8 mouse cellular contexts compared by ENCODE assay signal in the genomic region with DNA sequence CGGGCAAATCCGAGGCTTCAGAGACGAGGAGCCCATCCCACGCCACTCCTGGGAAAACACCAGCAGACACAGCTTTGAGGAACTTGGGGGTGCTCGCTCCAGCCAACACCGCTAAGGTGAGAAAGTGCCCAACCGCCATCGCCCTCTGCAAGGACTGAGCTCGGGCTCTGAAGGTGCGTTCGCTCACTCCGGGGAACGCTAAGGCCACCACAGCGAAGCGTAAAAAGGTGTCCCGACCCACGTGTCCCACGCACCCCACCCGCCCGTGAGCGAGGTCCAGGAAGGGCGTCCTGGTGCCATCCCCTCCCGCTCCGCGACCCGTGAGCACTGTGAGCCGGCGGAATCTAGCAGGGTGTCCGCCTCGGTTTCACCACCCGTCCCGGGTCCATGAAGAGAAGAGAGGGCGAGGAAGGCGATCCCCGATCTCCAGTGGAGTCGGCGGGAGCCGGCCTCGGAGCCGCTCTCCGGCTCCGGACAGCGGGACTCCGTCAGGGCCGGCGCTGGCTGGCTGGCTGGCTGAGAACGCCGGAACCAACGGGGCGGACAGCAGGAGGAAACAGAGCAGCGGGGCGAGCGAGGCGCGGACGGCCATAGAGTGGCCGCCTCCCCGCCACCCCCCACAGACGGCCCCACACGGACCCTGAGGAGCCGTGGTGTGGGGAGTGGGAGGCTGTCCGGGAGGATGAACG. TPM values are rescaled to one million over a fixed set of nuclear protein-coding genes. Genes with fewer than 3 reads are reported as not detected.
DNase-seq lines count a peak whose midpoint lies in the region; ATAC-seq and TF ChIP-seq lines count a peak whose summit lies in the region.

No protein-coding gene starts in this region.

- peak overlapping the region; percentile 91 for H3K9ac ChIP-seq in heart, embryonic 14.5 days (ENCODE audit: low read length)

- H3K27ac ChIP-seq in cortical plate, adult 2 months (ENCODE audit: insufficient read depth, low read length), result peak overlapping the region; percentile 98
- peak overlapping the region; percentile 63 to 89 for H3K27ac ChIP-seq in heart, embryonic 14.5 days (replicated peaks in 1 of 2; ENCODE audit: control insufficient read depth in 1 of 2, insufficient read depth in 1 of 2, low read depth in 2 of 2, low read length in 2 of 2)

- no peaks in the 10 kb centered on the region for H3K4me1 ChIP-seq in cortical plate, adult 2 months (ENCODE audit: control insufficient read depth, insufficient read depth, low read length)
- peaks cover 0 to 14% of the 10 kb centered on the region in 2 experiments; a peak in 2 of 4 replicates for H3K4me1 ChIP-seq in heart, embryonic 14.5 days (ENCODE audit: control insufficient read depth in 2 of 2, insufficient read depth in 2 of 2, low read length in 2 of 2)

- DNase-seq in cerebellum, adult 11-12 months, result peak; percentile 65
- DNase-seq in cerebellum, adult 8-10 months, result no peak
- peak; percentile 46 for DNase-seq in 3T3-L1 (ENCODE audit: low read depth, low spot score)
- peak; percentile 57 for DNase-seq in kidney, postnatal 10 days
- peak; percentile 51 for DNase-seq in splenic B cell, adult 2 months (ENCODE audit: low read depth, low spot score)

- peak overlapping the region; percentile 99 for H3K4me3 ChIP-seq in cortical plate, adult 2 months (ENCODE audit: insufficient read depth, low read length)
- H3K4me3 ChIP-seq in heart, embryonic 14.5 days (ENCODE audit: control insufficient read depth in 1 of 2, insufficient read depth in 1 of 2, low read depth in 1 of 2, low read length in 2 of 2), result peak overlapping the region; percentile 68 to 88

- H3K27me3 ChIP-seq in heart, embryonic 14.5 days (ENCODE audit: control insufficient read depth, insufficient read depth, low read length), result no peaks in the 10 kb centered on the region
- no peaks in the 10 kb centered on the region for H3K27me3 ChIP-seq in splenic B cell, adult 2 months (ENCODE audit: control insufficient read depth, insufficient read depth, low read length, poor library complexity, severe bottlenecking)

- TF ChIP-seq CTCF in cortical plate, adult 2 months (IDR thresholded peaks at IDR 0.05; ENCODE audit: extremely low read depth, insufficient read depth, low read length), result no peak

- H3K9me3 ChIP-seq in heart, embryonic 14.5 days (ENCODE audit: control insufficient read depth, low read length), result no peaks in the 10 kb centered on the region

- no peak for TF ChIP-seq POLR2A in cortical plate, adult 2 months (IDR thresholded peaks at IDR 0.05; ENCODE audit: extremely low read depth, insufficient read depth, low read length)

- 0% methylated on average over 59 of the region's 63 CpGs for WGBS in heart, embryonic 14.5 days

- peaks cover 8% of the 10 kb centered on the region; the same call in 1 of the 2 replicates for H3K36me3 ChIP-seq in heart, embryonic 14.5 days (ENCODE audit: control insufficient read depth, insufficient read depth, low read length)
- no peaks in the 10 kb centered on the region for H3K36me3 ChIP-seq in splenic B cell, adult 2 months (ENCODE audit: control insufficient read depth, insufficient read depth, low read length, poor library complexity, severe bottlenecking)

- ATAC-seq in heart, embryonic 14.5 days (ENCODE audit: insufficient number of reproducible peaks, insufficient read depth, low FRiP score, low read depth), result peak; percentile 60
- ATAC-seq in megakaryocyte-erythroid progenitor cell, adult 5-6 weeks (replicated peaks; ENCODE audit: low FRiP score, low TSS enrichment, poor library complexity, severe bottlenecking), result peak; percentile 19; the same call in 1 of the 2 replicates

- H3K4me2 ChIP-seq in heart, embryonic 14.5 days (ENCODE audit: low read length), result peak overlapping the region; percentile 92

RNA-seq across cellular contexts. Expression of a gene that starts 0.9 kb away (rescaled TPM):
- polyA plus RNA-seq in cortical plate, adult 2 months (2012; rRNA removed), result 56.4 and 57.2 TPM in 2 replicates
- 67.3 and 68.1 TPM in 2 replicates for polyA plus RNA-seq in heart, embryonic 14.5 days (2014; fragmentation: Nextera tagmentation; extraction: Ambion mirVana)
- total RNA-seq in megakaryocyte-erythroid progenitor cell, adult 5-6 weeks (2014; fragmentation: Nextera tagmentation), result 131 and 149 TPM in 2 replicates
- total RNA-seq in megakaryocyte-erythroid progenitor cell, adult 5-6 weeks (2017), result 255 and 297 TPM in 2 replicates

RNA-seq across cellular contexts. Expression of a gene that starts 14.9 kb away (rescaled TPM):
- 51.9 and 54.9 TPM in 2 replicates for polyA plus RNA-seq in cortical plate, adult 2 months (2012; rRNA removed)
- 86.6 and 87.8 TPM in 2 replicates for polyA plus RNA-seq in heart, embryonic 14.5 days (2014; fragmentation: Nextera tagmentation; extraction: Ambion mirVana)
- total RNA-seq in megakaryocyte-erythroid progenitor cell, adult 5-6 weeks (2014; fragmentation: Nextera tagmentation), result 177 and 250 TPM in 2 replicates
- total RNA-seq in megakaryocyte-erythroid progenitor cell, adult 5-6 weeks (2017), result 187 and 201 TPM in 2 replicates

RNA-seq across cellular contexts. Expression of a gene that starts 53.3 kb away (rescaled TPM):
- 26.9 and 27.1 TPM in 2 replicates for polyA plus RNA-seq in cortical plate, adult 2 months (2012; rRNA removed)
- polyA plus RNA-seq in heart, embryonic 14.5 days (2014; fragmentation: Nextera tagmentation; extraction: Ambion mirVana), result 14.0 and 17.1 TPM in 2 replicates
- total RNA-seq in megakaryocyte-erythroid progenitor cell, adult 5-6 weeks (2014; fragmentation: Nextera tagmentation), result 16.1 and 18.0 TPM in 2 replicates
- total RNA-seq in megakaryocyte-erythroid progenitor cell, adult 5-6 weeks (2017), result 13.8 and 19.0 TPM in 2 replicates

RNA-seq across cellular contexts. Expression of a gene that starts 58.1 kb away (rescaled TPM):
- polyA plus RNA-seq in cortical plate, adult 2 months (2012; rRNA removed), result 11.5 TPM in 2 replicates
- 9.6 and 11.5 TPM in 2 replicates for polyA plus RNA-seq in heart, embryonic 14.5 days (2014; fragmentation: Nextera tagmentation; extraction: Ambion mirVana)
- total RNA-seq in megakaryocyte-erythroid progenitor cell, adult 5-6 weeks (2014; fragmentation: Nextera tagmentation), result 6.1 and 9.4 TPM in 2 replicates
- total RNA-seq in megakaryocyte-erythroid progenitor cell, adult 5-6 weeks (2017), result 3.2 and 11.1 TPM in 2 replicates
